Mouse (Mus musculus) forebrain, postnatal 0 days (tissue): Measurements from ENCODE around the gene Tmem29. TPM values are rescaled to one million over a fixed set of nuclear protein-coding genes. Genes with fewer than 3 reads are reported as not detected.
"Not testable (repeated sequence)": the region's sequence is repeated elsewhere in the genome, so short reads cannot be mapped to it uniquely, and the experiment has no call there.

Source experiments
- ATAC-seq: fragments of 200-750 bp; cut with Nextera tagmentation; 2 replicates; pipeline ENCODE4 v1.8.0; 2017; ENCODE audit warnings: mild to moderate bottlenecking, moderate library complexity
- DNase-seq: peaks from one replicate; pipeline ENCODE4 v3.0.0-alpha.2; 2015
- H3K27ac ChIP-seq: fragments of 300-500 bp; sonication (generic); 2 replicates; pipeline ENCODE4 v1.5.1; 2014; ENCODE audit warnings: low read depth, mild to moderate bottlenecking, antibody characterized with exemption, low read length, moderate library complexity, mixed read lengths
- H3K27me3 ChIP-seq: fragments of 300-500 bp; sonication (generic); 2 replicates; pipeline ENCODE4 v1.6.1; 2014; ENCODE audit warnings: mild to moderate bottlenecking, low read length, mixed read lengths; ENCODE audit not compliant: insufficient read depth
- H3K36me3 ChIP-seq: fragments of 300-500 bp; sonication (generic); 2 replicates; pipeline ENCODE4 v1.6.1; 2014; ENCODE audit warnings: mild to moderate bottlenecking, moderate library complexity; ENCODE audit not compliant: insufficient read depth
- H3K4me1 ChIP-seq: fragments of 300-500 bp; sonication (generic); 2 replicates; pipeline ENCODE4 v1.6.1; 2014; ENCODE audit warnings: antibody characterized with exemption; ENCODE audit not compliant: insufficient read depth
- H3K4me2 ChIP-seq: fragments of 300-500 bp; sonication (generic); 2 replicates; pipeline ENCODE4 v1.6.1; 2014; ENCODE audit warnings: low read depth, mild to moderate bottlenecking, moderate library complexity
- H3K4me3 ChIP-seq: fragments of 300-500 bp; sonication (generic); 2 replicates; pipeline ENCODE4 v1.5.1; 2014; ENCODE audit warnings: low read depth, low read length, mixed read lengths
- H3K9ac ChIP-seq: fragments of 300-500 bp; sonication (generic); 2 replicates; pipeline ENCODE4 v1.6.1; 2014; ENCODE audit warnings: mild to moderate bottlenecking
- H3K9me3 ChIP-seq: fragments of 300-500 bp; sonication (generic); 2 replicates; pipeline ENCODE4 v1.6.1; 2016; ENCODE audit warnings: low read length
- CTCF ChIP-seq: sonication (generic); IDR thresholded peaks from 2 replicates; pipeline ENCODE4 v1.5.1; 2016; ENCODE audit warnings: antibody characterized with exemption, control low read depth, low read depth
- WGBS: fragments of 180-500 bp; shearing (Covaris S2); extraction: QIAGEN DNeasy Blood & Tissue Kit; methylation state at CpG from one replicate; pipeline ENCODE4 v1.1.7; 2014; 5-methylcytosine and 5-hydroxymethylcytosine counted together
- polyA plus RNA-seq: library from polyadenylated mRNA; unstranded; fragments of >200 nt; fragmentation: Nextera tagmentation; extraction: Ambion mirVana; gene quantifications from 2 replicates; pipeline ENCODE4 v1.2.1, GENCODE M21; 2015
- total RNA-seq: library from RNA; depleted of rRNA; stranded (reverse); fragments of >200 nt; gene quantifications from 2 replicates; pipeline ENCODE4 v1.2.3, GENCODE M21; 2014

Gene Tmem29
- total and polyA plus RNA-seq, 2 experiments from 2014 or later: 46.8 to 68.5 TPM

DNA sequence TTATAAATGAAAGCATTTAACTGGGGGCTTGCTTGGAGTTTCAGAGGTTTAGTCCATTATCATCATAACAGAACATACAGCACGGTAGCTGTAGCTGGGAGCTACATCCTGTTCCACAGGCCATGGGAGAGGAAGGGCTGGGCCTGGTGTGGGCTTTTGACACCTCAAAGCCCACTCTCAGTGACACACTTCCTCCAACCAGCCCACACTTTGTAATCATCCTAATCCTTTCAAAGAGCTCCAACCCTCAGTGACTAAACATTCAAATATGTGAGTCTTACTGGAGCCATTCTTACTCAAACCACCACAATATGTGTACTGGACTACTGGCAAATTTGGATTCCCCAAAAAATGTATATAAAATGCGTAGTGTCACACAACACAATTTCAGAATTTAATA is 9.3 kb upstream of the Tmem29 start:
- TF ChIP-seq CTCF: no peak
- H3K4me1 ChIP-seq: no peaks in the 10 kb centered on the region
- no peak overlapping the region for H3K27ac ChIP-seq
- H3K9me3 ChIP-seq: no peaks in the 10 kb centered on the region
- H3K4me3 ChIP-seq: no peak overlapping the region
- no peaks in the 10 kb centered on the region for H3K36me3 ChIP-seq
- DNase-seq: no peak
- H3K9ac ChIP-seq: no peak overlapping the region
- ATAC-seq: no peak
- H3K27me3 ChIP-seq: no peaks in the 10 kb centered on the region
- H3K4me2 ChIP-seq: no peak overlapping the region
- WGBS: 84% methylated on average over 2 of the region's 2 CpGs

DNA sequence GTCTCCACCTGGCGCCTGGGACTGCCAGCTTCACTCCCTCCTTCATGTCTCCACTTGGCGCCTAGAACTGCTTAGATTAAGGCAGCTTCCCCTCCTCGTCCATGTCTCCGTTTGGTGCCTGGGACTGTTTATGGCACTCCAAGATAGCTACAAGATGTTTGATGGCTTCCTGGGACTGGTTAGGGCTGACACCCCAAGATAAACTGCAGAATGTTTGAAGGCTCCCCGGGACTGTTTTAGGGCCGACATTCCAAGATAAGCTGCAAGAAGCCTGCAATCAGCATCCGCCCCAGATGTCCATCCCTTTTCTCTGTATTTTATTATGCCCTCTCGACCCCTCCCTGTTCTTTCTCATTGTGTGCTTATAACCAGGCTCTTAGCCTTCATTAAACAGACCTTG is 7.9 kb upstream of the Tmem29 start:
- not testable (repeated sequence) for ATAC-seq, H3K9me3 ChIP-seq, H3K9ac ChIP-seq, H3K27ac ChIP-seq, H3K4me1 ChIP-seq, H3K4me2 ChIP-seq, DNase-seq, H3K27me3 ChIP-seq, H3K4me3 ChIP-seq, H3K36me3 ChIP-seq
- WGBS: 61% methylated on average over 8 of the region's 8 CpGs

DNA sequence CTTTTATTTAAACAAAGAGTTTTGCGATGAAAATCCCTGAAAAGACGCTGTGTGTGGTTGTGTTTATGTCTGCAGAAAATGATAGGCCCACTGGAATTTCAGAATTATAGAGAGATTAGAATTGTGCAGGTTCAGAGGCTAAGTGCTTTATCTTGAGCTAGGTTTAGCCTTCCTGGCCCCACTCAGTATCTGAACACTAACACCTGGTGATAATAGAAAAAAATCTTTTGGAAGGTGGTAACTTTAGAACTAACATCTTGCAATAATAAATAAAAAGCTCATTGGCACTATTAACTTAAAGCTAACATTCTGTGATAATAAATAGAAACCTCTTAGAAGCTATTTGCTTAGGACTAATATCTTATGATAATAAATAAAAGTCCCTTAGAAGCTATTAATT is 1.2 kb upstream of the Tmem29 start:
- DNase-seq: no peak
- Histone ChIP-seq H3K27ac (no peak overlapping the region), H3K4me1 (no peaks in the 10 kb centered on the region), H3K4me2 (no peak overlapping the region), H3K4me3 (no peak overlapping the region), H3K36me3 (no peaks in the 10 kb centered on the region), H3K27me3 (no peaks in the 10 kb centered on the region), H3K9ac (no peak overlapping the region), H3K9me3 (no peaks in the 10 kb centered on the region)
- no peak for ATAC-seq
- 65% methylated on average over 2 of the region's 2 CpGs for WGBS
- TF ChIP-seq CTCF: no peak

DNA sequence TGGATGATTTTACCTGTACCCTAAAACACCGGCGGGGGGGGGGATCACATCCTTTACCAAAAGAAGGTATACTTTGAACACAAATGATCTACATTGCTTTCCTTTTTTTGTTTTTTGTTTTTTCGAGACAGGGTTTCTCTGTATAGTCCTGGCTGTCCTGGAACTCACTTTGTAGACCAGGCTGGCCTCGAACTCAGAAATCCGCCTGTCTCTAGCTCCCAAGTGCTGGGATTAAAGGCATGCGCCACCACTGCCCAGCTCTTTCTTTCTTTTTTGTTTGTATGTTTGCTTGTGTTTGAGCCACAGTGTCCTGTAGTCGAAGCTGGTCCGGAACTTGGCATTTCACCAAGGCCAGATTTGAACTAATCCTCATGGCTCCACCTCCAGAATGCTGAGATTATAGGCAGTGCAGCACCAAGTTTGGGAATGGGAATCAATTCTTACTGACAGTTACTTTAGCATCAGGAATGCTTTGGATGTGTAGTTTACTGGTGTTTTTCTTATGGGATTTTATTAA is 515 bp upstream of the Tmem29 start:
- Histone ChIP-seq H3K4me3 (peak overlapping the region; percentile 43), H3K27ac (no peak overlapping the region), H3K4me2 (peak overlapping the region; percentile 41), H3K27me3 (no peaks in the 10 kb centered on the region), H3K9me3 (no peaks in the 10 kb centered on the region), H3K4me1 (no peaks in the 10 kb centered on the region), H3K36me3 (no peaks in the 10 kb centered on the region), H3K9ac (peak overlapping the region; percentile 14; the same call in 1 of the 2 replicates)
- TF ChIP-seq CTCF: no peak
- WGBS: 49% methylated on average over 8 of the region's 8 CpGs
- peak; percentile 7 for DNase-seq
- ATAC-seq: peak; percentile 4

DNA sequence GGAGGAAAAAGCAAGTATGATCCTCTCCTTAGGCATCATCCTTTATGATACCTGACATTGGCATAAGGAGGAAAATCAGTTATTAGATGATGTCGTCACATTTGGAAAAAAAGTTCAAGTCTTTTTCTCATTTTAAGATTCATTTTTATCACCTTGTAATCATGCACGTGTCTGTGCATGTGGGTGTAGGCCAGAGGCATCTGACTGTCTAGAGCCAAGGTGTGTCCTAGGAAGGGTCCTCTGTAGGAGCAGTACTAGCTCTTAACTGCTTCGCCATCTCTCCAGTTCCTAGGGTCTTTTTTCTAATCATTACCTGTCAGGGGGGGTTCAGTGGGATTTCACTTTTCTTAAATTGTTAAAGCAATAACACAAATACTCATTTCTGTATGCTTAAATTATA is 818 bp downstream of the Tmem29 start:
- no peaks in the 10 kb centered on the region for H3K4me1 ChIP-seq
- no peaks in the 10 kb centered on the region for H3K27me3 ChIP-seq
- H3K4me3 ChIP-seq: peak overlapping the region; percentile 43
- H3K9ac ChIP-seq: peak overlapping the region; percentile 51
- no peaks in the 10 kb centered on the region for H3K9me3 ChIP-seq
- no peak for DNase-seq
- TF ChIP-seq CTCF: no peak
- H3K36me3 ChIP-seq: no peaks in the 10 kb centered on the region
- 0 out of 2 replicates have a peak overlapping the region, but pooled peaks have one; percentile 80 for H3K27ac ChIP-seq
- 32% methylated on average over 3 of the region's 3 CpGs for WGBS
- H3K4me2 ChIP-seq: peak overlapping the region; percentile 47
- no peak; the same call in 1 of the 2 replicates for ATAC-seq

DNA sequence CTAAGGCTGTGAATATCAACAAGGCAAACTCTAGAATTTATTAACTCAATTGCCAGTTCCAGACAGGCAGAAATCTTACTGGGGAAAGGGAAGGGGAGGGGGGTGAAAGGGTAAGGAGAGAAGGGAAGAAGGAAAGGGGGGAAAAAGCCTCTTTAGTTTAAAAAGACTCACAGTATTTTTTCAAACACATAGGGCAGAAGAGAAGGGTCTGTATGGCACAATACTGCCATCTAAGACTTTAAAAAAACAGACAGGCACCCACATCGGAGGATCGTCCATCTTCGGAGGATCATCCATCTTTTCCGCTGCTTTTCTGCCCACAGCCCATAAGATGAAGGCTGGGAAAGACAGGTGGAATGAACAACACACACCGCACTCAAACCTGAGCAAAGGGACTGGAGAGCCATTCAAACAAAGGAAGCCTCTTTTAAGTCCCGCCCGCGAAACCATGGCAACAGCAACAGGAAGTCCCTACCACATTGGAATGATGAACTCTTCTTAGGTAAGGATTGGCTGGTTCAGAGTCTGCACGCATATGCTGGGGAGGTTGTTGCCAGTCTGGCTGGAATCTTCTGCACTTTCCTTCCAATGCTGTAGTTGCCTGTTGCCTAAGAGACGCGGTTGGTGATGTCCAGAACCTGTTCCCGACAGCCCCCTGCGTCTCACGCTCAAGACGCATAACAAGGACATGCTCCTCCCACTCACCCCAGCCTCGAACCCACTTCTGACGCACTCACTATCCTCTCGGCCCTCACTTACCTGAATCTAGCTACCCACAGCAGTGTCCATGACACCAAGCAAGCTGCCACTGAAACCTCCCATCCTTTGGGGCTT is 18.2 kb downstream of the Tmem29 start:
- no peak; the same call in 1 of the 2 replicates for TF ChIP-seq CTCF
- H3K27ac ChIP-seq: peak overlapping the region; percentile 90
- peak overlapping the region; percentile 49 for H3K4me2 ChIP-seq
- ATAC-seq: peak; percentile 99
- no peaks in the 10 kb centered on the region for H3K27me3 ChIP-seq
- peak; percentile 90 for DNase-seq
- H3K9me3 ChIP-seq: no peaks in the 10 kb centered on the region
- peak overlapping the region; percentile 62 for H3K9ac ChIP-seq
- H3K4me1 ChIP-seq: no peaks in the 10 kb centered on the region
- WGBS: 31% methylated on average over 18 of the region's 18 CpGs
- H3K36me3 ChIP-seq: no peaks in the 10 kb centered on the region
- H3K4me3 ChIP-seq: peak overlapping the region; percentile 44

DNA sequence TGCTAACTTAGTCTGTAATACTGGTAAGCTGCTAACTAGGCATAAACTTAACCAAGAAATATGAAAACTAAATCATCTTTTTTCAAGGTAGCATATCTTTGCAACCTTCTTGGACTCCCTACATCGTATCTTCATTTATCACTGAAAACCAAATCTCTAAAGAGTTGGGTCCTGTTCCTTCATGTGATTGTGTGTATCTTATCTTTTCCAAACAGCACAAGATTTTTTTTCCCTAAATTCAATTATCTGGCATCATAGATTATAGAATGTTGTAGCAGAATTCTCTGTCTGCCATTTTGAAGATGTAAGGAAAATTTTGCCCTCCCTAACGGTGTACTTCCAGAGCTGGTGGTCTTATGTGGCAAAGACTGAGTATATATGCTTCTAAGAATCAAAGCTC is 22.6 kb downstream of the Tmem29 start:
- Histone ChIP-seq H3K36me3 (no peaks in the 10 kb centered on the region), H3K9ac (no peak overlapping the region), H3K27ac (no peak overlapping the region), H3K4me2 (no peak overlapping the region), H3K4me3 (no peak overlapping the region), H3K27me3 (no peaks in the 10 kb centered on the region), H3K9me3 (no peaks in the 10 kb centered on the region), H3K4me1 (no peaks in the 10 kb centered on the region)
- no peak for DNase-seq
- 90% methylated on average over 2 of the region's 2 CpGs for WGBS
- no peak for ATAC-seq
- no peak for TF ChIP-seq CTCF
